Mouse (Mus musculus): ENCODE results near the gene Bgn. TPM values are rescaled to one million over a fixed set of nuclear protein-coding genes. Genes with fewer than 3 reads are reported as not detected.

Gene Bgn
- total RNA-seq, 4 experiments from 2014 or later, result 152 to 198 (median 182) TPM

DNA sequence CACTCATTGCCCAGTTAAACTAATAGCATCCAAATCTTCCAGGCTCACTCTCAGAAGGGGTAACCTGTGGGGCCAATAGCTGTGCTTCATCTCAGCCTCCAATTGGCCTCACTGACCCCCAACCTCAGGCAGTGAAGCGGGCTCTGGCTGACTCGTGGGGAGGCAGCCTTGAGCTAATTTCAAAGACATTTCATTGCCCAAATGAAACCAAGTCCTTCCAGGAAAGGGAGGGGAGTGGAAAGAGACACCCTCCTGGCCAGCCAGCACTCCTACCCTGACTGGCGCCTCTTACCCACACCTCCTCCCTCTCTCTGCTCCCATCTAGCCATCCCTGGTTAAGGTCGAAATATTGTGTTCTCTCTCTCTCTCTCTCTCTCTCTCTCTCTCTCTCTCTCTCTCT lies 6.8 kb downstream of the Bgn start:
- DNase-seq (ENCODE audit: low spot score), result no peak

GRCm38 (mm10) chrX:73490804-73491203 lies 7.4 kb downstream of the Bgn start:
- DNase-seq (ENCODE audit: low spot score), result no peak

GRCm38 (mm10) chrX:73493567-73493966 lies 10.2 kb downstream of the Bgn start:
- DNase-seq (ENCODE audit: low spot score), result peak; percentile 48

DNA sequence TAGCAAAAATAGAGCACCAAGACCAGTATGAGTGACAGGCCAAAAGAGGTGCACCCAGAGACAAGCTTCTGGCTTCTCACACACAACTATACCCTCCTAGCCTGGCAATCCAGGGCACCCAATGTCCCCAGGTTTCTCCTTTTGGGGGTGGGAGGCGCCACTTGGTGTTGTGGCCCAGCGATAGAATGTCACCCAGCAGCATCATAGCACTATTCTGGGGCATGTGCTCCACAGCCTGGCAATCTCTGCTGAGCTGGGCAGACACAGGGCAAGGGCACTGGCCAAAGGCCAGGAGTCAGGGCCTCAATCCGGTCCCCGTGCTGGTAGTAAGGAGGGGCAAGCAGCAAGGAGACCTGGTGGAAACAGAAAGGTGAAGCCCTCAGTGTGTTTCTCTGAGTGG lies 13.3 kb downstream of the Bgn start:
- DNase-seq (ENCODE audit: low spot score), result no peak

- no peak for DNase-seq (ENCODE audit: low spot score)
These were observed 21.8 kb downstream of the Bgn start for GRCm38 (mm10) chrX:73505130-73505735.

DNA sequence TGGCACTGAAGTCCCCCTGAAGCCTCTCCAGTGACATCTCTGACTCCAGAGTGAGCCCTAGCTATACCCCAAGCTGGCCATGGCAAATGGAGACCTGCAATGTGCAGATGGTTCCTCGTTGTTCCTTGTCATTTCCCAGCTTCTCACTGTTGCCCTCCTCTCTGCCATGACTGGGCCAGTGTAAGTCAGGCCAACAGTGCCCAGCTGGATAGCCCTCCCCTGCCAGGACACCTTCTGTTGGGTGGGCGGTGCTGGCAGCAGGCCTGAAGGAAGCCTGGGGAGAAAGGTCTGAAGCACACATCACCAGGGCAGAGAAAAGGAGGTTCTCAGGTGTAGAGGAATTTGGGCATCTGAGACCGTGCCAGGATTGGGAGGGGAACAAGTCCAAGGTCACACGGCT lies 23.2 kb downstream of the Bgn start:
- DNase-seq (ENCODE audit: low spot score), result no peak

DNA sequence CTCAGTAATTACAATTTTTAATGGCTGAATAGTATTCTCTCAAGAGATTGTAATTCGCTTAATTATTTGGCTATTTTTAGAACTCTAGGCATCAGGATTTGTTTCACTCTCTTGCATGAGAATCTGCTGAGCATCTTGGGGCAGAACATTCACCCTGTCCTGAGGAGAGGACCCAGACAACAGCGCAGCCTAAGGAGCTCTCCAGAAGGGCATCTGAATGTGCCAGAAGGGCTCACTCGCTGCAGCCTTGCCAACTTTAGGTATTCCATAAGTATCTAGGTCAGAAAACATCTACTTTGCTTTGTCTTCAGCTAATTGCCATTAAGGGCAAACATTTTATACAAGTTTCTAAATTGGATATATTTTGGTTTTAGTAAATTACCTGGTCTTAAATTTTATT lies 25.8 kb downstream of the Bgn start:
- no peak for DNase-seq (ENCODE audit: low spot score)

DNA sequence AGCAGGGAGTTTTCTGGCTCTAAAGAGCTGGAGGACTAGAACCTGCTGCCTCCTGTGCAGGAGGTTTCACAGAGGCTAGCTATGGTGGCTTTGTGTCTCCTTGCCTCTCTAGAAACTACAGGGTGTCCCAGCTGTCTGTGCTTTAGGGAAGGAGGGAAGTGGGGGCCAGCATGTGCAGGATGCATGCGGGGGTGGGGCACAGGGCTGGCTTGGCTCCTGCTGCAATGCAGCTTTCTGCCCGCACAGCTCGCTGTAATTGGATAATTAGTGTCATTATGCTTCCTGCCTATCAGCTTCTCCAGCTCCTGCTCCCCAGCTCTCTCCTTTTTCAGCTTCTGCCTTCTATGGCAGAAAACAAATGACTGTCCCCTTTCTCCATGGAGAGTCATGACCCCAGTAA lies 29.5 kb downstream of the Bgn start:
- no peak for DNase-seq (ENCODE audit: low spot score)

GRCm38 (mm10) chrX:73516556-73516955 lies 33.2 kb downstream of the Bgn start:
- no peak for DNase-seq (ENCODE audit: low spot score)

DNA sequence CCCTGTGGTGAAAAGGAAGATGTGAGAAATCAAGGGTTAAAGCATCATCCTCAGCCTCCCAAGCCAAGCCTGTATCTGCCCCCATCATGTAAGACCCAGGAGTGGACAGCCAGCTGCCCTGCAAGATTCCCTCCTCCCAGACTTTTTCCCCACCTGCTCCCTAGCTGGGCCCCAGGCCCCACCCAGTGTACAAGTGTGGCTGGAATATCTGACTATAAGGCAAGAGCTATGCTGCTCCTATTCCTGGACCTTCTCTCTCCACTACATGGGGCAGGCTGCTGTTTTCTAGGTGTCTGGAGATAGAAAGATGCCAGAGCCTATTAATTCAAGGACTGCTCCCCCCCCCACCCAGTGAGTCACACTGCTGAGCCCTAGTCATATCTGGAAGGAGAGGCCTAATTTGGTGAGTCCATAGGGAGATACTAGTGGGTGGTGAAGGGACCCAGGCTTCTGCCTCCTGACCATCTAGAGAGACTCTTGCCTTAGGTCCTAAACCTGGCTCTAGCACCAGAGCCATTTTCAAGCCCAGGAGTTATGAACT lies 33.7 kb downstream of the Bgn start:
- DNase-seq (ENCODE audit: low spot score), result no peak

DNA sequence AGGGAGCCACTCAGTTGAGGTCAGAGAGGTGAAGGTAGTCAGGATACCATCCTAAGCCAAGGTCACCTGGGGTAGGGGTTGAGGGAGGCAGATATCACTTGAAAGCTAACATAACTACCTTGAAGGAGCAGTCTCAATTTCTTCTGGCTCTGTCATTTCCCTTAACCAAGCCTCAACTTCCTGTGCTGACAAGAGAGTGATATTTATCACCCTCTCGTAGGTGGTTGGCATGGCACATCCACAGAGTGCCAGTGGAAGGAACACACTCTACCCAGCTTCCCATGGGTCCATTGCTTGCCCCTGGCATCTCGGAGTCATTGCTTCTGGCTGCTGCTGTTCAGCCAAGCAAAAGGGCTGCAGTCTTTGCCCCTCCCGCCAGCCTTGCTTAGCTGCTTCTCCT lies 37.3 kb downstream of the Bgn start:
- DNase-seq (ENCODE audit: low spot score), result no peak

GRCm38 (mm10) chrX:73524318-73525222 lies 41.2 kb downstream of the Bgn start:
- no peak for DNase-seq (ENCODE audit: low spot score)

DNA sequence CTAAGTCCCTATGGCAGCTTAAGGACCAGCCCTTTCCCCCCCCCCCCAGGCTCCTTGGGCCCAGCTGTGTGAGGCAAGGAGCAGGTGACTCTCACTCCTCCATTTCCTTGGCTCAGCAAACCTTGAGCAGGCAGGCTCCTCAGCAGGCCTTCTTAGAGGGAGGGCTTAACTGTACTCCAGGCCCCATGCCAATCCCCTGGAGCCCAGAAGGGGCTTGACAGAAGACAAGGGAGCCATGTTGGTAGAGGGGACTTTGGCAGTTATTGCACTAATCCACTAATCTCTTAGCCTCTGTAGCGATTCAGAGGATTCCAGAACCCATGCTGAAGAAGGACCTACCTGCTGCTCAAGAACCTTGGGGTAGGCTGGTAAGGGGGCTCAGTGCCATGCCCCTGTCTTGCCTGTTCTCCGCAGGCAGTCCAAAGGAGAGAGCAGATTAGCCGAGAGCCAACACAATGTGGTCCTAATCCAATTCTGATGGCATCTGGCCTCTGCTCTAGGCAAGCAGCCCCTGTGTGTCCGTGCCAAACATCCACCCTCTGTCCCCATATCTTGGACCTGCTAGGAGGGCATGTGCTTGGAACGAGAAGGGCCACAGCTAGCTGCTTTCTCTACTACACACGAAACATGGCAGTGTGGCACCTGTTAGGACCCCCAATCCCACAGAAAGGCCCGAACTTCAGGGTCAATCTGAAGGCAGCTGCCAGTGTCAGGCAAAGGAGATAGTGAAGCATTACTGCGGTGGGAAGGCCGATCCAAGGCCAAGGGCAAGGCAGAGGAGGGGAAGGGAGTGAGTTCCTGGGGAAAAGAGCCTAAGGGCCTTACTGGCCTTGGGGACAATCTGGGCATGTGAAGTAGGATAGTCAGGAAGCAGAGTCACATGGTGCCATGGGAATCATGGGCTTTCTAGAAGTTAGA lies 42.1 kb downstream of the Bgn start:
- DNase-seq (ENCODE audit: low spot score), result no peak

- peak; percentile 0 for DNase-seq (ENCODE audit: low spot score)
These were observed 43.0 kb downstream of the Bgn start for GRCm38 (mm10) chrX:73526410-73526887.

DNA sequence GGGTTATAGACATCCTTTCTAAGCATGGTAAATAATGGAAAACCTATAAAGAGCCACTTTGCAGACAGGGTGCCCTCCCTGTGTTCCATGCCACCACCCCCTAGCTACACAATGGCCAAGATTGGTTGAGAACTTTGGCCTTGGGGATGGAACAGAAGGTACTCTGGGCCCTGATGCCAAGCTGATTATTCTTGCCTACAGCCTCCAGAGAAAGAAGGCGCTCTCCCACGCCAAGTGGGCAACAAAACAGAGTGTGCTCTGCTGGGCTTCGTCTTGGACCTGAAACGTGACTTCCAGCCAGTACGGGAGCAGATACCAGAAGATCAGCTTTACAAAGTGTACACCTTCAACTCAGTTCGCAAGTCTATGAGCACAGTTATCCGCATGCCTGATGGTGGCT lies 54.5 kb downstream of the Bgn start:
- no peak for DNase-seq (ENCODE audit: low spot score)

- no peak for DNase-seq (ENCODE audit: low spot score)
These were observed 59.9 kb downstream of the Bgn start for GRCm38 (mm10) chrX:73543340-73543739.

Other genes starting within 250 kb of the Bgn start
- not detected for gene Xlr4c, start 240.5 kb upstream of the Bgn start, total RNA-seq (2022)
- gene Xlr3c, start 218.2 kb upstream of the Bgn start, total RNA-seq (2022), result not detected
- gene Xlr5a, start 190.6 kb upstream of the Bgn start, total RNA-seq (2022), result not detected
- not detected for gene Xlr5c, start 190.6 kb upstream of the Bgn start, total RNA-seq (2022)
- not detected for gene Gm45015, start 146.8 kb upstream of the Bgn start, total RNA-seq (2022)
- 1 to 10 TPM; 6.1 to 7.5 (median 6.7) TPM for gene Zfp275, start 141.0 kb upstream of the Bgn start, total RNA-seq (2022)
- not detected for gene Gm18336, start 84.9 kb upstream of the Bgn start, total RNA-seq (2022)
- gene Zfp92, start 72.5 kb upstream of the Bgn start, total RNA-seq (2022), result not detected
- gene Trex2, start 48.3 kb upstream of the Bgn start, total RNA-seq (2022), result not detected
- 1 to 10 TPM; 5.0 to 6.3 (median 5.4) TPM for gene Haus7, start 24.6 kb upstream of the Bgn start, total RNA-seq (2022)
- under 1 TPM; 0.16 to 0.53 (median 0.21) TPM for gene Atp2b3, start 19.5 kb downstream of the Bgn start, total RNA-seq (2022)
- gene Dusp9, start 155.8 kb downstream of the Bgn start, total RNA-seq (2022), result under 1 TPM in 1 of 4 experiments, not detected in 3; 0.19 TPM
- 1 to 10 TPM; 5.2 to 9.5 (median 8.1) TPM for gene Pnck, start 176.5 kb downstream of the Bgn start, total RNA-seq (2022)
- 100 to 1,000 TPM; 157 to 195 (median 180) TPM for gene Slc6a8, start 189.5 kb downstream of the Bgn start, total RNA-seq (2022)
- 10 to 100 TPM; 65.8 to 86.6 (median 78.8) TPM for gene Bcap31, start 232.6 kb downstream of the Bgn start, total RNA-seq (2022)
- gene Abcd1, start 233.0 kb downstream of the Bgn start, total RNA-seq (2022), result 10 to 100 TPM; 26.6 to 29.7 (median 28.2) TPM

Measured in heart, adult 8-10 months (tissue).